Mouse (Mus musculus): Measurements from ENCODE around the gene Sema4a. TPM values are rescaled to one million over a fixed set of nuclear protein-coding genes. Genes with fewer than 3 reads are reported as not detected.

Sema4a gene
- polyA plus RNA-seq, 1 experiment from 2014 or later, result 5.3 TPM

DNA sequence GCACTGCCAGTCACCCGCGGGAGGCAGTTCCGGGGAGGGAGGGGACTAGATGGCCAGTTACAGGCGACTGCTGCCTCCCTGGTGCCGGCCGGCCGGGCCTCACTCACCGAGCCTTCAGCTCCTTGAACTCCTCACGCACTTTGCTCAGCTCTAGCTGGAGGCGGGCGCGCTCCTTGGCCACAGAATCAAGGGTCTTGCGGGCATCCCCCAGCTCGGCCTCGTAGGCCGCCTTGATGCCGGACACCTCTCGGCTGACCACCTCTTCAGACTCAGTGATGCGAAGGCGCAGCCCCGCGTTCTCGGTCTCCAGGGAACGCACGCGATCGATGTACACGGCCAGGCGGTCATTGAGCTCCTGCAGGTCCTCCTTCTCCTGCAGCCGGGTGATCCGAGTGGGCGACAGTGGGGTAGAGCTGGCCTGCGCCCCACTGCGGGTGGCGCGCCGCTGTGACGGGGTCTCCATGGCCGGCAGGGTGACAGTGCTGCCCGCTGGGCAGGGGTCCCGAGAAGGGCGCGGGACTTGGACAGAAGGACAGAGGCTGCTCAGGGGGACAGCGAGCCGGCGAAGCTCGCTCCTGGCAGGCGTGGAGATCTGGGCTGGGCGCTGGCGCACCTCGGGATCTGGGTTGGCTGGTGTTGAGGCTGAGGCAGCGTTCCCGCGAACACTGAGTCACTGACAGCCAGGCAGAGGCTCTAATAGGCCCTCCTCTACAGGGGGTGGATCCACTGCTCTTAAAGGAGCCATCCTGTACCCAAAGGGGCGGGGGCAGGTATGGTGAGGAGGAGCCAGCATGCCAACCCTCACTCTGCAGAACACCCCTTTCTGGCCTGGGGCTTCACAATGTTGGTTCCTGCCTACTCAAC, 41.9 kb upstream of the Sema4a start:
- H3K4me1 ChIP-seq (ENCODE audit: control insufficient read depth, insufficient read depth, low read length), result peaks cover 8% of the 10 kb centered on the region; the same call in 1 of the 2 replicates
- H3K27ac ChIP-seq (replicated peaks; ENCODE audit: low read depth, low read length), result 0 out of 2 replicates have a peak overlapping the region, but pooled peaks have one; percentile 13
- peak overlapping the region; percentile 56 for H3K9ac ChIP-seq (replicated peaks; ENCODE audit: low read length)
- H3K4me2 ChIP-seq (ENCODE audit: low read depth, low read length), result peak overlapping the region; percentile 100
- no peaks in the 10 kb centered on the region for H3K36me3 ChIP-seq (replicated peaks; ENCODE audit: control insufficient read depth, insufficient read depth, low read depth, low read length)
- ATAC-seq (replicated peaks; ENCODE audit: insufficient number of reproducible peaks, low FRiP score, low TSS enrichment, low read depth) (peak; percentile 79), DNase-seq (ENCODE audit: low spot score) (peak; percentile 80)
- 0 out of 2 replicates have a peak, but pooled peaks cover 3% of the 10 kb centered on the region for H3K27me3 ChIP-seq (ENCODE audit: control insufficient read depth, insufficient read depth, low read length)
- peak overlapping the region; percentile 60 for H3K4me3 ChIP-seq (ENCODE audit: low read depth, low read length)
- no peaks in the 10 kb centered on the region for H3K9me3 ChIP-seq (replicated peaks; ENCODE audit: control insufficient read depth, low read length)
- WGBS, result 2% methylated on average over 54 of the region's 55 CpGs

DNA sequence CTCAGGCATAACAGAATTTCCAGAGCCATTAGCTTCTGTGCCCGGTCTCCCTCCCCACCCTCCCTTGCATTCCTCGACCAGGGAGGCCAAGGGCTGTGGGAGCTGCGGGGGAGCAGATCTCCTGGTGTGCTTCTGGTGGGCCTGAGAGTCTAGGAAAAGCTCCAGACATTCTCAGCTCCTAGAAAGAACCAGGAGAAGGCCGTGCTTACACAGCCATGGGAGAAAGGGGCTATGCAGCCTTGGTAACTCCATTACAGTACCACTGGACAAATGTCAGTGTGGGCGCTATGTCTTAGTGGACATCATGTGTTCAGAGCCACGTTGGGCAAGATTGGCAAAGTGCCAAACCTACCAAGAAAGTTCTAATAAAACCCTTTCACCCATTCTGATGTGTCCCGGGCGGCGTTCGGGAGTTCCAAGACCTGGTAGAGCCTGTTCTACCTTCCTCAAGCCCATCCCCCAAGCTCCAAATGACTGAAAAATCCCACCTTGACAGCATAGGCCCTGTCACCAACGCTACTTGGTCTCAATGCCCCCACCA, 41.1 kb upstream of the Sema4a start:
- Histone ChIP-seq H3K9ac (replicated peaks; ENCODE audit: low read length) (peak overlapping the region; percentile 56), H3K4me2 (ENCODE audit: low read depth, low read length) (peak overlapping the region; percentile 100), H3K27me3 (ENCODE audit: control insufficient read depth, insufficient read depth, low read length) (0 out of 2 replicates have a peak, but pooled peaks cover 3% of the 10 kb centered on the region), H3K9me3 (replicated peaks; ENCODE audit: control insufficient read depth, low read length) (no peaks in the 10 kb centered on the region), H3K4me1 (ENCODE audit: control insufficient read depth, insufficient read depth, low read length) (peaks cover 8% of the 10 kb centered on the region; the same call in 1 of the 2 replicates), H3K4me3 (ENCODE audit: low read depth, low read length) (peak overlapping the region; percentile 60), H3K27ac (replicated peaks; ENCODE audit: low read depth, low read length) (no peak overlapping the region), H3K36me3 (replicated peaks; ENCODE audit: control insufficient read depth, insufficient read depth, low read depth, low read length) (no peaks in the 10 kb centered on the region)
- 16% methylated on average over 11 of the region's 11 CpGs for WGBS
- DNase-seq (ENCODE audit: low spot score), result no peak
- ATAC-seq (replicated peaks; ENCODE audit: insufficient number of reproducible peaks, low FRiP score, low TSS enrichment, low read depth), result no peak

DNA sequence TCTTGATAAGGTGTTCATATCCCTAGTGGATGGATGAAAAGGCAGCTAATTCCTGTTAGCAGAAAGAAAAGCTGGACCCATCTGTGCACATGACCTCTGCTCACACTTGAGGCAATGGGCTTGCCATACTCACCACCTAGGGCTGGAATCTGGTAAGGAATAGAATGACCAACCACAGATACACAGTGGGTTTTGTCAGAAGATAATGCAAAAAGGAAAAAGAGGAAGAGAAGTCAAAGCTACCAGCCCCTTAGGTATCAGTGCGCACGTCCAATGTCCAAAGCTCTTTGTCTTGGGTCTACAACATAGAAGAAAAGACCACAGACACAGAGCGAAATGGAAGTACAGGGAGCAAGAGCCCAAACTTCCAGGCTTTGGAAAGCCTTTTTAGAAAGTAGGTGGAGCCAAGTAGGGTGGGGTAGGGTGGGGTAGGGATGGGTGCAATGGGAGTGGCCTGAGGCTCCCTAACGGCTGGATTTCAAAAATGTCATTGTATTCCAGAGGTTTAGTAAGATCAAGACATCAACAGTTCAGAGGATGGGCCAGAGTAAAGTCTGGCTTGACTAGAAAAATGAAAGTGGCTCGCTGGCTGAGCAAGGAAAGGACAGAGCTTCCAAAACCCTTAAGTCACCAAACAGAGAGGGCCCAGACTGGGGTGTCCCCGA, 40.5 kb upstream of the Sema4a start:
- peak overlapping the region; percentile 60 for H3K4me3 ChIP-seq (ENCODE audit: low read depth, low read length)
- H3K4me1 ChIP-seq (ENCODE audit: control insufficient read depth, insufficient read depth, low read length), result peaks cover 8% of the 10 kb centered on the region; the same call in 1 of the 2 replicates
- 58% methylated on average over 6 of the region's 6 CpGs for WGBS

DNA sequence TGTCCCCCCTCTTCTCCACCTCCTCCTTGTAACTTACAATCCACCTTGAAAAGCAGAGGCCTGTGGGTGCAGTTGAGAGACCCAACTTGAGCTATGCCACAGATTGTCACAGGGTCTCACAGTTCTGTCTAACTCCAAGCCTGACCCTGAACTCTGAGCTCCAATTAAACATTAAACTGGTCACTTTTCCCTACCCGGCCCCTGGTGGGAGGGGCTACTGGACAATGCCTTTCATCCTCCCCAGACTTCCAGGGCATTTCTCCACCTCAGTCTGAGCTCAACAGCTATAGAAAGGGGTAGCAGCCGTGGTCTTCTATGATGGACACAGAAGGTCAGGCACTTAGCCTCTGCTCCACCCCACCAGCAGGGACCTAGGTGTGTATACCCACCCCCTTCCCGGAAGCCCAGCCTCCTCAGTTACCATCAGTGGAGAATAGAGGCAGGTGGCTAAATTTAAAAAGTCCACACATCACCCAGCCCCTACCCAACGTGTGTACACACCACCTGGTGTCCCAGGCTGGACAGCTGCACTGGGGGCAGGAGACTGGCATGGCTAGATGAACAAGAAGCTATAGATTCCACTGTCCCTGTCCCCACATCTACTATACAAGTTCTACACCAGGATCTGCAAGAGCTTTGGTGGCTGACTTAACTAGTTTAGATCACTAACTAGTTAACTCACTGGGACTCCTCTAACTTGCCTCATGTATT, 39.8 kb upstream of the Sema4a start:
- peaks cover 8% of the 10 kb centered on the region; the same call in 1 of the 2 replicates for H3K4me1 ChIP-seq (ENCODE audit: control insufficient read depth, insufficient read depth, low read length)
- DNase-seq (ENCODE audit: low spot score), result no peak
- H3K4me2 ChIP-seq (ENCODE audit: low read depth, low read length), result no peak overlapping the region
- 55% methylated on average over 4 of the region's 4 CpGs for WGBS
- ATAC-seq (replicated peaks; ENCODE audit: insufficient number of reproducible peaks, low FRiP score, low TSS enrichment, low read depth), result no peak
- H3K27ac ChIP-seq (replicated peaks; ENCODE audit: low read depth, low read length), result no peak overlapping the region
- H3K9me3 ChIP-seq (replicated peaks; ENCODE audit: control insufficient read depth, low read length), result no peaks in the 10 kb centered on the region
- 0 out of 2 replicates have a peak, but pooled peaks cover 3% of the 10 kb centered on the region for H3K27me3 ChIP-seq (ENCODE audit: control insufficient read depth, insufficient read depth, low read length)
- no peak overlapping the region for H3K9ac ChIP-seq (replicated peaks; ENCODE audit: low read length)
- no peak overlapping the region for H3K4me3 ChIP-seq (ENCODE audit: low read depth, low read length)
- H3K36me3 ChIP-seq (replicated peaks; ENCODE audit: control insufficient read depth, insufficient read depth, low read depth, low read length), result no peaks in the 10 kb centered on the region

More for the DNA sequence above, 40.5 kb upstream of the Sema4a start:
- Histone ChIP-seq H3K36me3 (replicated peaks; ENCODE audit: control insufficient read depth, insufficient read depth, low read depth, low read length) (no peaks in the 10 kb centered on the region), H3K9ac (replicated peaks; ENCODE audit: low read length) (no peak overlapping the region), H3K9me3 (replicated peaks; ENCODE audit: control insufficient read depth, low read length) (no peaks in the 10 kb centered on the region), H3K27ac (replicated peaks; ENCODE audit: low read depth, low read length) (no peak overlapping the region), H3K4me2 (ENCODE audit: low read depth, low read length) (peak overlapping the region; percentile 100), H3K27me3 (ENCODE audit: control insufficient read depth, insufficient read depth, low read length) (0 out of 2 replicates have a peak, but pooled peaks cover 3% of the 10 kb centered on the region)
- DNase-seq (ENCODE audit: low spot score), result no peak
- no peak for ATAC-seq (replicated peaks; ENCODE audit: insufficient number of reproducible peaks, low FRiP score, low TSS enrichment, low read depth)

GRCm38 (mm10) chr3:88500087-88500486, 39.1 kb upstream of the Sema4a start:
- Histone ChIP-seq H3K4me1 (ENCODE audit: control insufficient read depth, insufficient read depth, low read length) (peaks cover 8% of the 10 kb centered on the region; the same call in 1 of the 2 replicates), H3K27ac (replicated peaks; ENCODE audit: low read depth, low read length) (no peak overlapping the region), H3K9me3 (replicated peaks; ENCODE audit: control insufficient read depth, low read length) (no peaks in the 10 kb centered on the region), H3K27me3 (ENCODE audit: control insufficient read depth, insufficient read depth, low read length) (0 out of 2 replicates have a peak, but pooled peaks cover 3% of the 10 kb centered on the region), H3K36me3 (replicated peaks; ENCODE audit: control insufficient read depth, insufficient read depth, low read depth, low read length) (no peaks in the 10 kb centered on the region), H3K4me3 (ENCODE audit: low read depth, low read length) (no peak overlapping the region), H3K9ac (replicated peaks; ENCODE audit: low read length) (no peak overlapping the region), H3K4me2 (ENCODE audit: low read depth, low read length) (no peak overlapping the region)
- 87% methylated on average over 7 of the region's 7 CpGs for WGBS
- ATAC-seq (replicated peaks; ENCODE audit: insufficient number of reproducible peaks, low FRiP score, low TSS enrichment, low read depth), result no peak
- DNase-seq (ENCODE audit: low spot score), result no peak

- ATAC-seq (replicated peaks; ENCODE audit: insufficient number of reproducible peaks, low FRiP score, low TSS enrichment, low read depth), result no peak
- Histone ChIP-seq H3K4me3 (ENCODE audit: low read depth, low read length) (no peak overlapping the region), H3K27ac (replicated peaks; ENCODE audit: low read depth, low read length) (no peak overlapping the region), H3K4me1 (ENCODE audit: control insufficient read depth, insufficient read depth, low read length) (peaks cover 8% of the 10 kb centered on the region; the same call in 1 of the 2 replicates), H3K9me3 (replicated peaks; ENCODE audit: control insufficient read depth, low read length) (no peaks in the 10 kb centered on the region), H3K4me2 (ENCODE audit: low read depth, low read length) (no peak overlapping the region), H3K27me3 (ENCODE audit: control insufficient read depth, insufficient read depth, low read length) (0 out of 2 replicates have a peak, but pooled peaks cover 3% of the 10 kb centered on the region), H3K36me3 (replicated peaks; ENCODE audit: control insufficient read depth, insufficient read depth, low read depth, low read length) (no peaks in the 10 kb centered on the region), H3K9ac (replicated peaks; ENCODE audit: low read length) (no peak overlapping the region)
- no peak for DNase-seq (ENCODE audit: low spot score)
- WGBS, result 68% methylated on average over 4 of the region's 4 CpGs
Measured at GRCm38 (mm10) chr3:88499580-88499979, 38.6 kb upstream of the Sema4a start.

DNA sequence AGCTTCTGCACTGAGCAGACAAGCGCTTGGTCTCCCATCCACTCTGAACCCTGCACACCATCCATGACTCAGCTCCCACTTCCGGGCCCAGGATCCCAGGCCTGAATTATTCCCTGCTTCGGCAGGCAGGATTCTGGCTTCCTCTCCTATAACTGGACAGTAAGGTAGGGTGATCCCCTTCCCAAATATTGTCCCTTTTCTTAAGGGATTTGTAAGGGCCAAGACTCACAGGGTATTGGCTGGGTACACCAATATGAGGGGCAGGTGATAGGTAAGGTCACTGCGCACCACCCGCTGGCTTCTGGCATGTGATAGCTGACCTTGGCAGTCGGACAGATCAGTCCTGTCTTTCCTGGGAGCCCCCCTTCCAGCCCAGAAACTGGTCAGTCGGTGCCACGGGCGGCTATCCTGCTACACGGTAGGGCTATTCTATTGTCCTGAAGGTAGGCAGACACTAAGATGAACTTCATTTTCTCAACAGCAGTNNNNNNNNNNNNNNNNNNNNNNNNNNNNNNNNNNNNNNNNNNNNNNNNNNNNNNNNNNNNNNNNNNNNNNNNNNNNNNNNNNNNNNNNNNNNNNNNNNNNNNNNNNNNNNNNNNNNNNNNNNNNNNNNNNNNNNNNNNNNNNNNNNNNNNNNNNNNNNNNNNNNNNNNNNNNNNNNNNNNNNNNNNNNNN, 34.9 kb upstream of the Sema4a start:
- H3K27me3 ChIP-seq (ENCODE audit: control insufficient read depth, insufficient read depth, low read length), result no peaks in the 10 kb centered on the region
- H3K4me2 ChIP-seq (ENCODE audit: low read depth, low read length), result no peak overlapping the region
- H3K4me1 ChIP-seq (ENCODE audit: control insufficient read depth, insufficient read depth, low read length), result peaks cover 4% of the 10 kb centered on the region; the same call in 1 of the 2 replicates
- H3K4me3 ChIP-seq (ENCODE audit: low read depth, low read length), result no peak overlapping the region
- no peak overlapping the region for H3K27ac ChIP-seq (replicated peaks; ENCODE audit: low read depth, low read length)
- no peaks in the 10 kb centered on the region for H3K9me3 ChIP-seq (replicated peaks; ENCODE audit: control insufficient read depth, low read length)
- ATAC-seq (replicated peaks; ENCODE audit: insufficient number of reproducible peaks, low FRiP score, low TSS enrichment, low read depth) (no peak), DNase-seq (ENCODE audit: low spot score) (no peak)
- no peaks in the 10 kb centered on the region for H3K36me3 ChIP-seq (replicated peaks; ENCODE audit: control insufficient read depth, insufficient read depth, low read depth, low read length)
- 86% methylated on average over 10 of the region's 10 CpGs for WGBS
- H3K9ac ChIP-seq (replicated peaks; ENCODE audit: low read length), result no peak overlapping the region
